Mouse (Mus musculus) bone marrow macrophage, adult 2 months (primary cell): ENCODE results near the gene N4bp1. TPM values are rescaled to one million over a fixed set of nuclear protein-coding genes. Genes with fewer than 3 reads are reported as not detected.

Source experiments
- H3K27ac ChIP-seq: 2 replicates; pipeline ENCODE4 v1.5.1; 2012; ENCODE audit warnings: low read depth, low read length; ENCODE audit not compliant: insufficient read depth
- H3K4me1 ChIP-seq: 2 replicates; pipeline ENCODE4 v1.6.1; 2012; ENCODE audit warnings: low read length; ENCODE audit not compliant: control insufficient read depth, insufficient read depth
- H3K4me3 ChIP-seq: 2 replicates; pipeline ENCODE4 v1.5.1; 2012; ENCODE audit warnings: mild to moderate bottlenecking, low read length, moderate library complexity; ENCODE audit not compliant: insufficient read depth
- CTCF ChIP-seq: IDR thresholded peaks from 2 replicates; pipeline ENCODE4 v1.5.1; 2012; ENCODE audit warnings: low read depth, mild to moderate bottlenecking, low read length, moderate library complexity
- POLR2A ChIP-seq: IDR thresholded peaks from 2 replicates; pipeline ENCODE4 v1.6.1; 2012; ENCODE audit warnings: mild to moderate bottlenecking, low read depth, low read length, borderline replicate concordance
- polyA plus RNA-seq: library from polyadenylated mRNA; stranded (reverse); fragments of >200 nt; gene quantifications from 2 replicates; pipeline ENCODE4 v1.2.4, GENCODE M21; 2012; ENCODE audit not compliant: missing spikeins, insufficient read depth, insufficient read length

The N4bp1 gene
- polyA plus RNA-seq, 1 experiment = 31.1 TPM

GRCm38 (mm10) chr8:86808990-86809960 is 75.8 kb downstream of the N4bp1 start:
- H3K4me1 ChIP-seq = peaks cover 20% of the 10 kb centered on the region
- H3K27ac ChIP-seq = no peak overlapping the region
- H3K4me3 ChIP-seq = no peak overlapping the region
- TF ChIP-seq CTCF = no peak
- TF ChIP-seq POLR2A = no peak

GRCm38 (mm10) chr8:86808239-86808638 is 76.8 kb downstream of the N4bp1 start:
- peak overlapping the region; percentile 51 for H3K4me3 ChIP-seq
- H3K4me1 ChIP-seq = peaks cover 22% of the 10 kb centered on the region
- no peak; the same call in 1 of the 2 replicates for TF ChIP-seq CTCF
- no peak for TF ChIP-seq POLR2A
- peak overlapping the region; percentile 90 for H3K27ac ChIP-seq

GRCm38 (mm10) chr8:86801988-86802387 is 83.1 kb downstream of the N4bp1 start:
- TF ChIP-seq POLR2A (no peak), CTCF (no peak)
- H3K27ac ChIP-seq = no peak overlapping the region

GRCm38 (mm10) chr8:86800966-86801365 is 84.1 kb downstream of the N4bp1 start:
- Histone ChIP-seq H3K4me1 (peaks cover 13% of the 10 kb centered on the region), H3K4me3 (no peak overlapping the region), H3K27ac (no peak overlapping the region)
- no peak for TF ChIP-seq CTCF
- TF ChIP-seq POLR2A = no peak

More at GRCm38 (mm10) chr8:86801988-86802387, 83.1 kb downstream of the N4bp1 start:
- Histone ChIP-seq H3K4me3 (no peak overlapping the region), H3K4me1 (peaks cover 15% of the 10 kb centered on the region)

GRCm38 (mm10) chr8:86798141-86798540 is 86.9 kb downstream of the N4bp1 start:
- TF ChIP-seq POLR2A (no peak), CTCF (no peak)
- Histone ChIP-seq H3K4me1 (peaks cover 10% of the 10 kb centered on the region), H3K27ac (no peak overlapping the region), H3K4me3 (no peak overlapping the region)

GRCm38 (mm10) chr8:86797705-86798104 is 87.4 kb downstream of the N4bp1 start:
- TF ChIP-seq CTCF = no peak
- TF ChIP-seq POLR2A = no peak
- Histone ChIP-seq H3K27ac (no peak overlapping the region), H3K4me1 (peaks cover 10% of the 10 kb centered on the region), H3K4me3 (no peak overlapping the region)

- no peak overlapping the region for H3K4me3 ChIP-seq
These were observed 90.3 kb downstream of the N4bp1 start for GRCm38 (mm10) chr8:86794716-86795115.

GRCm38 (mm10) chr8:86791542-86791941 is 93.5 kb downstream of the N4bp1 start:
- Histone ChIP-seq H3K4me1 (peaks cover 18% of the 10 kb centered on the region), H3K27ac (no peak overlapping the region), H3K4me3 (no peak overlapping the region)
- TF ChIP-seq CTCF (no peak), POLR2A (no peak)

More at GRCm38 (mm10) chr8:86794716-86795115, 90.3 kb downstream of the N4bp1 start:
- Histone ChIP-seq H3K4me1 (no peaks in the 10 kb centered on the region), H3K27ac (no peak overlapping the region)
- TF ChIP-seq POLR2A (no peak), CTCF (no peak)

- Histone ChIP-seq H3K4me3 (no peak overlapping the region), H3K27ac (no peak overlapping the region), H3K4me1 (peaks cover 25% of the 10 kb centered on the region)
- no peak for TF ChIP-seq POLR2A
- TF ChIP-seq CTCF = no peak
These were observed 95.5 kb downstream of the N4bp1 start for GRCm38 (mm10) chr8:86789576-86789975.

- H3K27ac ChIP-seq = no peak overlapping the region
- H3K4me3 ChIP-seq = no peak overlapping the region
- peaks cover 25% of the 10 kb centered on the region for H3K4me1 ChIP-seq
- TF ChIP-seq POLR2A (no peak), CTCF (no peak)
These were observed 97.1 kb downstream of the N4bp1 start for GRCm38 (mm10) chr8:86787891-86788420.
